Mouse (Mus musculus): ENCODE measurements around the gene Gm9046.
"Not testable (repeated sequence)": the region's sequence is repeated elsewhere in the genome, so short reads cannot be mapped to it uniquely, and the experiment has no call there.

Gene Gm9046

GRCm38 (mm10) chr10:118343155-118343554, at the start of gene Gm9046:
Gm9046 (minus strand) TSS chr10:118343255.
- CTCF ChIA-PET, POLR2A ChIA-PET: not testable (repeated sequence)

GRCm38 (mm10) chr10:118370443-118370842, 27.4 kb upstream of the Gm9046 start:
- ChIA-PET POLR2A (interaction anchor here in 3 of 4 experiments (0.6 to 1.0 kb wide), 5 partner anchors 71 to 1282 kb away, joined by 3 to 4 read pairs (median 3); partner anchors contain the start of gene Mdm1 (in 1 of the 3)), CTCF (interaction anchor here (0.5 to 1.4 kb wide), 28 partner anchors 11 to 872 kb away, joined by 3 to 17 read pairs (median 3); partner anchors contain the start of gene Mdm1 (in 1 of the 4))

GRCm38 (mm10) chr10:118369518-118369917, 26.5 kb upstream of the Gm9046 start:
- ChIA-PET CTCF (interaction anchor here in 3 of 4 experiments (1.0 to 1.4 kb wide), 5 partner anchors 176 to 853 kb away, joined by 3 to 17 read pairs (median 4); no protein-coding TSS in a partner anchor), POLR2A (interaction anchor here in 1 of 4 experiments (0.9 kb wide), 1 partner anchor 72 kb away, joined by 3 read pairs; no protein-coding TSS in a partner anchor)

- POLR2A ChIA-PET, CTCF ChIA-PET: not testable (repeated sequence)
These were observed 10.9 kb upstream of the Gm9046 start, which contains the start of gene Gm9049 for GRCm38 (mm10) chr10:118354005-118354404. Gm9049 (minus strand) TSS chr10:118354105.

- POLR2A ChIA-PET, CTCF ChIA-PET: not testable (repeated sequence)
These were observed 5.5 kb upstream of the Gm9046 start, which contains the start of gene Gm9048 for GRCm38 (mm10) chr10:118348579-118348978. Gm9048 (minus strand) TSS chr10:118348679.

GRCm38 (mm10) chr10:118337731-118338130, 5.3 kb downstream of the Gm9046 start, which contains the start of gene Gm9045:
Gm9045 (minus strand) TSS chr10:118337831.
- POLR2A ChIA-PET, CTCF ChIA-PET: not testable (repeated sequence)

- POLR2A ChIA-PET, CTCF ChIA-PET: not testable (repeated sequence)
These were observed 10.7 kb downstream of the Gm9046 start, which contains the start of gene Gm9044 for GRCm38 (mm10) chr10:118332308-118332707. Gm9044 (minus strand) TSS chr10:118332408.

GRCm38 (mm10) chr10:118326869-118327268, 16.2 kb downstream of the Gm9046 start, which contains the start of gene Gm9040:
Gm9040 (minus strand) TSS chr10:118326969.
- POLR2A ChIA-PET, CTCF ChIA-PET: not testable (repeated sequence)

GRCm38 (mm10) chr10:118319024-118319423, 24.0 kb downstream of the Gm9046 start:
- CTCF ChIA-PET, result no interaction called here

GRCm38 (mm10) chr10:118302133-118302532, 40.9 kb downstream of the Gm9046 start:
- CTCF ChIA-PET, result not testable (repeated sequence)
- POLR2A ChIA-PET, result interaction anchor here in 1 of 4 experiments (0.9 kb wide), 1 partner anchor 107 kb away, joined by 3 read pairs; no protein-coding TSS in a partner anchor

More at GRCm38 (mm10) chr10:118319024-118319423, 24.0 kb downstream of the Gm9046 start:
- POLR2A ChIA-PET, result no interaction called here

- CTCF ChIA-PET, result no interaction called here
- POLR2A ChIA-PET, result no interaction called here
These were observed 48.1 kb downstream of the Gm9046 start, which contains the start of gene Iltifb for GRCm38 (mm10) chr10:118294938-118295337. Iltifb (minus strand) TSS chr10:118295038.
